Mouse (Mus musculus) embryonic fibroblast, embryonic 13.5 days (primary cell): ENCODE measurements around the gene Mpo.

Source experiments
- CTCF ChIP-seq: IDR thresholded peaks from 2 replicates; pipeline ENCODE4 v1.5.1; 2011; ENCODE audit warnings: mild to moderate bottlenecking, control low read depth, low read length, moderate library complexity, borderline replicate concordance; ENCODE audit not compliant: insufficient read depth
- POLR2A ChIP-seq: IDR thresholded peaks from 2 replicates; pipeline ENCODE4 v1.6.1; 2011; ENCODE audit warnings: low read depth, mild to moderate bottlenecking, control low read depth, low read length, moderate library complexity

DNA sequence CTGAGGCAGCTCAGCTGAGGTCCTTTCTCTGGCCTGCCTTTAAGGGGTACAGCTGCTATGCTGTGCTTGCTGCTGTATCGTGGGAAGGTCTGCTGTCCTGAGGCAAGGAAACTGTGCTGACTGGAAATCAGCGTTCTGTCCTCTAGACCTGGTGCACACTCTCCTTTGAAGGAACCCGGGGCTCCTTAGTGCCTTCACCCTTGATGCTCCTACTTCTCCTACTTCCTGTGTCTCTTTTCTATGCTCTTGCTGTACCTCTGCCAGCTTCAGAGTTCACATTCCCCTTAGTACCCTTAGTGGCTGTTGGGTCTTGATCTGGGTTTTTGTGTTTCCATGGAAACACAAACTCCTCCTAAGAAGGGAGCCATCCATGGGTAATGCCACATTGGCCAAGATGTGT lies 49.7 kb upstream of the Mpo start:
- no peak for TF ChIP-seq CTCF
- TF ChIP-seq POLR2A, result no peak
